Comparison of ENCODE assay signal across 9 mouse cellular contexts in genomic region chr2:118487806-118488205, GRCm38 (mm10). TPM values are rescaled to one million over a fixed set of nuclear protein-coding genes. Genes with fewer than 3 reads are reported as not detected.
DNase-seq lines count a peak whose midpoint lies in the region; ATAC-seq and TF ChIP-seq lines count a peak whose summit lies in the region.
"Had no signal": no experiment of that assay in that cellular context is flagged by ENCODE, and none has a peak within 500 bp of the region (broad histone marks: within the 10 kb centered on the region; RNA-seq: fewer than 3 reads in every experiment).

No protein-coding gene starts in this region.

- TF ChIP-seq EP300 in liver, postnatal 0 days (IDR thresholded peaks at IDR 0.05; ENCODE audit: low read depth): no peak

- peak; percentile 62 for TF ChIP-seq CTCF in liver, postnatal 0 days (IDR thresholded peaks at IDR 0.05; ENCODE audit: low read depth)

- DNase-seq in adrenal gland, postnatal 10 days: peak; percentile 34
- no peak for DNase-seq in adrenal gland, adult 2 months
- DNase-seq in spleen, adult 18-20 months: peak; percentile 31 to 65
- no peak for DNase-seq in spleen, adult 12 weeks (ENCODE audit: low spot score)
- DNase-seq in liver, postnatal 0 days: peak; percentile 52
- peak; percentile 86 for DNase-seq in thymus, postnatal 14 days
- DNase-seq in frontal cortex, adult 2 months (ENCODE audit: extremely low spot score in 1 of 2, low spot score in 1 of 2): no peak

- 66% methylated on average over 3 of the region's 3 CpGs for WGBS in liver, postnatal 0 days (ENCODE audit: insufficient replicate concordance)
- 68% methylated on average over 3 of the region's 3 CpGs for WGBS in hindbrain, embryonic 12.5 days

- ATAC-seq in liver, postnatal 0 days: no peak
- no peak for ATAC-seq in hindbrain, embryonic 12.5 days (ENCODE audit: low FRiP score)

- no peak overlapping the region for H3K4me2 ChIP-seq in liver, postnatal 0 days (ENCODE audit: low read depth, low read length)
- H3K4me2 ChIP-seq in hindbrain, embryonic 12.5 days (replicated peaks): no peak overlapping the region
- H3K4me2 ChIP-seq: limb, embryonic 12.5 days had no signal

- H3K4me3 ChIP-seq in liver, postnatal 0 days (ENCODE audit: low read depth, low read length): no peak overlapping the region
- no peak overlapping the region for H3K4me3 ChIP-seq in hindbrain, embryonic 12.5 days
- H3K4me3 ChIP-seq: limb, embryonic 12.5 days had no signal

- H3K36me3 ChIP-seq in liver, postnatal 0 days (replicated peaks; ENCODE audit: insufficient read depth, low read length): no peaks in the 10 kb centered on the region
- H3K36me3 ChIP-seq in hindbrain, embryonic 12.5 days: no peaks in the 10 kb centered on the region
- H3K36me3 ChIP-seq: limb, embryonic 12.5 days had no signal

- H3K4me1 ChIP-seq in liver, postnatal 0 days (ENCODE audit: insufficient read depth): peaks cover 36% of the 10 kb centered on the region
- H3K4me1 ChIP-seq in hindbrain, embryonic 12.5 days: peaks cover 13% of the 10 kb centered on the region

- H3K9me3 ChIP-seq in liver, postnatal 0 days (ENCODE audit: low read length): no peaks in the 10 kb centered on the region
- no peaks in the 10 kb centered on the region for H3K9me3 ChIP-seq in hindbrain, embryonic 12.5 days (replicated peaks)
- H3K9me3 ChIP-seq: limb, embryonic 12.5 days had no signal

- H3K27ac ChIP-seq in liver, postnatal 0 days (ENCODE audit: low read depth): no peak overlapping the region
- H3K27ac ChIP-seq in hindbrain, embryonic 12.5 days: no peak overlapping the region
- H3K27ac ChIP-seq: limb, embryonic 12.5 days had no signal

- H3K27me3 ChIP-seq in liver, postnatal 0 days (ENCODE audit: insufficient read depth, low read length): no peaks in the 10 kb centered on the region
- no peaks in the 10 kb centered on the region for H3K27me3 ChIP-seq in hindbrain, embryonic 12.5 days
- H3K27me3 ChIP-seq: limb, embryonic 12.5 days had no signal

- H3K9ac ChIP-seq in liver, postnatal 0 days (replicated peaks): no peak overlapping the region
- H3K9ac ChIP-seq in hindbrain, embryonic 12.5 days: no peak overlapping the region
- H3K9ac ChIP-seq: limb, embryonic 12.5 days had no signal

RNA-seq across cellular contexts. Expression of gene Srp14, which starts 8.3 kb away (rescaled TPM):
- total RNA-seq in adrenal gland, postnatal 10 days (2021): 100 to 1,000 TPM; 139 to 146 TPM
- total RNA-seq in adrenal gland, adult 2 months (2021): 100 to 1,000 TPM; 181 to 246 TPM
- 45.7 and 48.2 TPM in 2 replicates for polyA plus RNA-seq in adrenal gland, adult 2 months (2012; rRNA removed)
- 101 and 107 TPM in 2 replicates for polyA plus RNA-seq in liver, postnatal 0 days (2015; fragmentation: Nextera tagmentation; extraction: Ambion mirVana)
- polyA plus RNA-seq in frontal cortex, adult 2 months (2012; rRNA removed): 232 and 234 TPM in 2 replicates
- 261 and 288 TPM in 2 replicates for polyA plus RNA-seq in hindbrain, embryonic 12.5 days (2016; fragmentation: Nextera tagmentation; extraction: Ambion mirVana)

Comparison
In these comparisons a context has a peak if more than half of its experiments do, and no peak if none do; other contexts are left out.
1. DNase-seq: peak in adrenal gland, postnatal 10 days (single experiment), spleen, adult 18-20 months (2 of 2), liver, postnatal 0 days (single experiment) and thymus, postnatal 14 days (single experiment); none in adrenal gland, adult 2 months (single experiment), spleen, adult 12 weeks (single experiment) and frontal cortex, adult 2 months (0 of 2).